Mouse (Mus musculus): ENCODE measurements around the gene Parp4. TPM values are rescaled to one million over a fixed set of nuclear protein-coding genes. Genes with fewer than 3 reads are reported as not detected.
A peak's percentile ranks its signal among the peaks of the same experiment; 100 is the strongest.

Parp4 gene
- polyA plus RNA-seq (2016; fragmentation: Nextera tagmentation; extraction: Ambion mirVana): 1.7 and 2.2 TPM in 2 replicates

DNA sequence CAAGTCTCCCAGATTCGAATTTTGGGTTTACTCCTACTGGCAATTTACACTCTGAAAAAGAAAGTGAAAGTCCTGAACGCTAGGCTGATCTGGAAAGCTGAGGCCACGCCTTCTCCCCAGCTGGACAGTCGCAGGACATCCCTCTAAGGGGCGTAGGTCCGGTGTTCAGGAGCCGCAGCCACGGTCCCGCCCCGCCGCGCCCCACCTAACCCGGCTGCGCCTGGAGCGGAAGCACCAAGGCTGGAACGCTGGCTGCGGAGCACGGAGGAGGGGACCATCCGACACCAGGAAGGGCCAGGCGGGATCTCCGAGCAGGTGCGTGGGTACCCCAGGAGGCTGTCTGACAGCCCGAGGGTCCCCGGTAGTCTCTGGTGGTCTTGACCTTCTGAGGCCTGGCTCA lies at the start of gene Parp4, which contains the start of gene Cenpj:
Gene Parp4, plus strand, starts transcription at position 204 of the 400 bp plus-strand sequence.
Gene Cenpj, minus strand, starts transcription at position 10 of the 400 bp plus-strand sequence.
- ATAC-seq (ENCODE audit: low FRiP score): no peak
- Histone ChIP-seq H3K36me3 (no peaks in the 10 kb centered on the region), H3K9ac (peak within 1 kb of the TSS; percentile 61), H3K27ac (no peak within 1 kb of the TSS), H3K4me1 (peaks cover 14% of the 10 kb centered on the region), H3K27me3 (0 out of 2 replicates have a peak, but pooled peaks cover 2% of the 10 kb centered on the region), H3K4me3 (peak within 1 kb of the TSS; percentile 45), H3K4me2 (replicated peaks) (peak within 1 kb of the TSS; percentile 76), H3K9me3 (replicated peaks) (no peaks in the 10 kb centered on the region)
- WGBS: 1% methylated on average over 24 of the region's 24 CpGs

DNA sequence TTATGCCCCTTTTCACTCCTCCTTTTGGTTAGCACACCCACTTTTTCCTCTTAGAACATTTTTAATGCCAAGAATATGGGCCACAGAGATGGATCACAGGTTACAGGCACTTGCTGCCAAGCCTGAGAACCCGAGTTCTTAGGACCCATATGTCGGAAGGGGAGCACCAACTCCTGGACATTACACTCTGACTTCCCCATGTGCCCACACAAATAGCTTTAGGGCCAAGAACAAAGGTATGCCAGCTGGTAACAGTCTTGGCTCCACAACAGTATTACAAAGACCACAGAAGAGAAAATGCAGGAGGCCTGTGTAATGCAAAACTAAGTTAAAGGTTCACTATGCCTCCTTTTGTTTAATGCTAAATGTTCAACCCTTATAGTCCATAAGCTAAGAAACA lies 44.6 kb upstream of the Parp4 start:
- H3K36me3 ChIP-seq: peaks cover 27% of the 10 kb centered on the region
- H3K4me1 ChIP-seq: no peaks in the 10 kb centered on the region
- no peak overlapping the region for H3K27ac ChIP-seq
- H3K4me3 ChIP-seq: no peak overlapping the region
- no peak overlapping the region for H3K4me2 ChIP-seq (replicated peaks)
- H3K9me3 ChIP-seq (replicated peaks): no peaks in the 10 kb centered on the region
- H3K27me3 ChIP-seq: no peaks in the 10 kb centered on the region
- no peak for ATAC-seq (ENCODE audit: low FRiP score)
- H3K9ac ChIP-seq: no peak overlapping the region
- WGBS: 82% methylated on average over 2 of the region's 2 CpGs

DNA sequence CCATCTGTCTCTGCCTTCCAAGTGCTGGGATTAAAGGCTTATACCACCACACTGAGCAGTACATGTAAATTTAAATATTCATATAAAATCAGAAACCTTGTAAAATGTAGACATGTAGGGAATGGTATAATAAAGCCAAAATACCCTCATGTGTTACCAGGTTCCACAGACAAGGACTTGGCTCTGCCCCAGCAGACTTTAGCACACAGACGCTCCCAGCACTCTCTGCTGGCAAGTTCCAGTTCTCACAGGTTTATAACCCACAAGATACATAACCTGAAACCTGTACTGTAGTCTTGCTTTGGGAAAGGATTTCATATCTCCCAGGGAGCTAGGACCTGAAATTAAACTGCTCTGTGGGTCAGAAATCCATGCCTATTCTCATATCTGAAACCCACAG lies 30.5 kb upstream of the Parp4 start:
- no peak overlapping the region for H3K9ac ChIP-seq
- 94% methylated on average over 1 of the region's 1 CpGs for WGBS
- ATAC-seq (ENCODE audit: low FRiP score): no peak
- no peaks in the 10 kb centered on the region for H3K4me1 ChIP-seq
- H3K27ac ChIP-seq: no peak overlapping the region
- H3K4me3 ChIP-seq: no peak overlapping the region
- no peaks in the 10 kb centered on the region for H3K27me3 ChIP-seq
- no peaks in the 10 kb centered on the region for H3K9me3 ChIP-seq (replicated peaks)
- H3K4me2 ChIP-seq (replicated peaks): no peak overlapping the region
- 0 out of 2 replicates have a peak, but pooled peaks cover 6% of the 10 kb centered on the region for H3K36me3 ChIP-seq

DNA sequence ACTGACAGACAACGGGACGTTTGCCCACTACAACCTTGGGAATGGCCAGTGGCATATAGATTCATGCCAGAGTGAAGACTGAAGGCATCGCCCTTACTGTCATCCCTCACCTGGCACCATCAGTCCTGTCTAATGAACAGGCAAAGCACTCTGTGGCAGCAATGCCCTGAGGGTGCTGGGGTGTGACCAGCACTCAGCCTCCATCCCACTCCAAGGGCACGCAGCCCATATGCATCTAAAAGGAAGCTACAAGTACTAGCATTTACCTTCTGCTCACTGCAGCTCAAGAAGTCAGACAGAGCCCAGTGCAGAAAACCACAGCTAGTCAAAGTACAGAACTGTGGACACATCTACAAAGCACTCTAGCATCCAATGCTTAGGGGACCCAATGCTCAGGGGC lies 29.9 kb upstream of the Parp4 start:
- 95% methylated on average over 4 of the region's 4 CpGs for WGBS
- Histone ChIP-seq H3K9me3 (replicated peaks) (no peaks in the 10 kb centered on the region), H3K27ac (no peak overlapping the region), H3K4me2 (replicated peaks) (no peak overlapping the region), H3K27me3 (no peaks in the 10 kb centered on the region), H3K4me1 (no peaks in the 10 kb centered on the region), H3K36me3 (0 out of 2 replicates have a peak, but pooled peaks cover 6% of the 10 kb centered on the region), H3K9ac (no peak overlapping the region), H3K4me3 (no peak overlapping the region)
- ATAC-seq (ENCODE audit: low FRiP score): no peak

DNA sequence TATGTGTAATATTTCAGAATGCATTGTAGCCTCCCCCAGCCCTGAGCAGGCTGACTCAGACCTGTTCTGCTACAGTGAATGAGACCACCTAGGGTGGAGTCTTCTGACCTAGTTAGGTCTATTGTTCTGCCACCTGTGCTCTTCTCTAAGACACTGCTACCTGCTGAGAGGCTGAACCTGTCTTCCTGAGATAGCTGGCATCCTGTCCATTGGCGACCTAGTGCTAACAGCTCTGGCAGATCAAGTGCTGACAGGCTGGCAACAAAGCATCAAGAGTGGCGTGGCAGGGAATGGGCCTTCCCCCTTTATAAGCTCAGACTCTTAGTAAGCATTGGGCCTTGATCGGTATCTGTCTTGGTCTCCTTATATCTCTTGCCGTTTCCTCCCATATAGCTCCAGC lies 24.5 kb upstream of the Parp4 start:
- Histone ChIP-seq H3K27ac (no peak overlapping the region), H3K9me3 (replicated peaks) (no peaks in the 10 kb centered on the region), H3K4me1 (no peaks in the 10 kb centered on the region), H3K4me2 (replicated peaks) (no peak overlapping the region), H3K4me3 (no peak overlapping the region), H3K9ac (no peak overlapping the region), H3K27me3 (no peaks in the 10 kb centered on the region), H3K36me3 (peaks cover 27% of the 10 kb centered on the region)
- 91% methylated on average over 4 of the region's 4 CpGs for WGBS
- no peak for ATAC-seq (ENCODE audit: low FRiP score)

DNA sequence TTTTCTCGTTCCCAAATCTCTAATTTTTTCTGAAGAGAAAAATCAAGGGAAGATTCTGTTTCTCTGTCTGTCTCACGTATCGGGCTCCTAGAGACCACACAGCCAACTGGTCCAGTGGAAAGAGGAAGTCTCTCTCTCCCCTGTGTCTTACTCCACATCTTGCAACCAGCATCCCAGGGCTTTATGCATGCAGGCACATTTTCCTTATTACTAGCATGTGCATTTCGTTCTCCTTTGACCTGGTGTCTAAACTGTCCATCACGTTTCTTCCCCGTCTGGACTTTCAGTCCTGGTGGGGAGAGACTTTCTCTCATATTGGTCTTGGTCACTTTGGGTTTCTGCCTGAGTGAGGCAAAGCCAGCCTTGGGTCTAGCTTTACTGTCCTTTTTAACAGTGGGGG lies 22.5 kb upstream of the Parp4 start:
- no peak overlapping the region for H3K27ac ChIP-seq
- WGBS: 92% methylated on average over 6 of the region's 6 CpGs
- H3K4me3 ChIP-seq: no peak overlapping the region
- no peak for ATAC-seq (ENCODE audit: low FRiP score)
- no peaks in the 10 kb centered on the region for H3K4me1 ChIP-seq
- H3K4me2 ChIP-seq (replicated peaks): no peak overlapping the region
- H3K36me3 ChIP-seq: peaks cover 34% of the 10 kb centered on the region
- H3K9ac ChIP-seq: no peak overlapping the region
- H3K27me3 ChIP-seq: no peaks in the 10 kb centered on the region
- H3K9me3 ChIP-seq (replicated peaks): no peaks in the 10 kb centered on the region

DNA sequence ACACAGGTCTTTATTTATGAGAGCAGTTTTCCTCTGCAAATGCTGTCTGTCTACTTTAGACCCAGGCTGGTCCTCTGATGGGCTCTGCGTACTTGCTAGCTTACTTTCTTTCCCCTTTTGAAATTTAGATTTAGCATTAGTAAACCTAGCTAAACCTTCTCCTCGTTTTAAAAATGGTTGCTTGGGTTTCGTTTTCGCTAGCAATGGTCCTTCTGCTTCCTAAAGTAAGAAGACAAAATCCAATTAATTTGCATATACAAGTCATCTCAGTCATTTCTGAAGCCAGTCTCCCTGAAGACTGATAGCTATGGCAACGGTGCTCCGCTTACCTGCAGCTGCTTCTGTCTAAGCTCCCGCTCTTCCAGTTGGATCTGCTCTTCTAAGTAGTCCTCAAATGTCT lies 22.1 kb upstream of the Parp4 start:
- H3K4me2 ChIP-seq (replicated peaks): no peak overlapping the region
- no peak overlapping the region for H3K27ac ChIP-seq
- 94% methylated on average over 7 of the region's 7 CpGs for WGBS
- H3K27me3 ChIP-seq: no peaks in the 10 kb centered on the region
- no peaks in the 10 kb centered on the region for H3K9me3 ChIP-seq (replicated peaks)
- no peak overlapping the region for H3K4me3 ChIP-seq
- ATAC-seq (ENCODE audit: low FRiP score): no peak
- no peaks in the 10 kb centered on the region for H3K4me1 ChIP-seq
- peaks cover 38% of the 10 kb centered on the region for H3K36me3 ChIP-seq
- H3K9ac ChIP-seq: no peak overlapping the region

DNA sequence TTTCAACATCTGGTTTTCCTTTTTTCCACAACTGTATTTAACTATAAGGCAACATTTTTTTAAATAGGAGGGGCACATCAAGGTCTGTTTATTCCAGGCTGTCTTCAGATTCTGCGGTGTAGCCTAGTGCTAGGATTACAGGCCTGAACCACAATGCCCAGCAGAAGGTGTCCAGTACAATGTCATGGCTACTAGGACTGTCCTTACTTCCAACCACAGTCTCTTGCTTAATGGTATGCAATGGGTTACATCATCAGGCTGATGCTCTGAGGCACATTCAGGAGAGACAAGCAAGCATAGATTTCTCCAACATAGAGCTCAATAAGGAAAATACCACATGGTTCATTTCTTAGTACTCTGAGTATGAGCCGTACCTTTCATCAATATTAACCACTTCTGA lies 20.7 kb upstream of the Parp4 start:
- H3K9ac ChIP-seq: no peak overlapping the region
- no peak overlapping the region for H3K4me3 ChIP-seq
- H3K4me2 ChIP-seq (replicated peaks): no peak overlapping the region
- no peak for ATAC-seq (ENCODE audit: low FRiP score)
- 100% methylated on average over 2 of the region's 2 CpGs for WGBS
- no peak overlapping the region for H3K27ac ChIP-seq
- peaks cover 43% of the 10 kb centered on the region for H3K36me3 ChIP-seq
- no peaks in the 10 kb centered on the region for H3K9me3 ChIP-seq (replicated peaks)
- no peaks in the 10 kb centered on the region for H3K27me3 ChIP-seq
- H3K4me1 ChIP-seq: no peaks in the 10 kb centered on the region

DNA sequence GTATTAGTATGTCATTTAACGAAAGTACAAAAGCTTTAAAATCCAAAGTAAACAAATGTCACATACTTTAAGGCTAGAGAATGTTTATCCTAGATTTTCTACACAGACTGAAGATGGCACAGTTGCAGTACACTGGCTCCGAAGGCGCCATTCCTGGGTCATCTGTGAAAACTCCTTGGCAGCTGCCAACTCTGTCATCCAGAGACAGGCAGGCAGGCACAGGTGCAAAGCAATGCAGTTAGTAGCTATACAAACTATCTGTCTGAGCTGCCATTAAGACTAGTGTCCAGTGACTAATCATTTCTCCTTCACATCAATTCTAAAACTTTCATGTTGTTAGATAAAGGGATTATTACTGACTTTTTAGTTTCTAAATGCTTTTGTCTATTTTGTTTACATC lies 16.3 kb upstream of the Parp4 start:
- no peak overlapping the region for H3K4me2 ChIP-seq (replicated peaks)
- H3K4me3 ChIP-seq: no peak overlapping the region
- peaks cover 31% of the 10 kb centered on the region for H3K36me3 ChIP-seq
- 95% methylated on average over 3 of the region's 3 CpGs for WGBS
- ATAC-seq (ENCODE audit: low FRiP score): no peak
- no peaks in the 10 kb centered on the region for H3K9me3 ChIP-seq (replicated peaks)
- no peak overlapping the region for H3K27ac ChIP-seq
- no peaks in the 10 kb centered on the region for H3K4me1 ChIP-seq
- H3K27me3 ChIP-seq: no peaks in the 10 kb centered on the region
- no peak overlapping the region for H3K9ac ChIP-seq

DNA sequence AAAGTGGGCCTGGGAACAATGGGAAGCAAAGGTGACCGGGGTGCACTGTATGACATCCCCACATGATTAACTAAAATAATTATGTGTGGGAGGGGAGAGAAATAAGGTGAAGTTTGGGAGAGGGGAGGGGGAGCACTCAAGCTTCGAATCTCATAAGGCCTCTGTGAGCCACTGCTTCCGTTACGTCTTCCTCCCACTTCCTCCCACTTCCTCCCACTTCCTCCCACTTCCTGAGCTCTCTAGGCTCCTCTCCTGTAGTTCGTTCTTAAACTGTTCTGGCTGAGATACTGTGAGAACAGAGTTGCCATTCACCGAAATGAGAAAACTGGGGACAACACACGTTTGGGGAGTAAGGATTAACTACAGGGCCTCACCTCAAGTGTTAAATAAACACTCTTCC lies 7.9 kb upstream of the Parp4 start:
- 85% methylated on average over 7 of the region's 7 CpGs for WGBS
- H3K9ac ChIP-seq: no peak overlapping the region
- ATAC-seq (ENCODE audit: low FRiP score): no peak
- H3K4me3 ChIP-seq: no peak overlapping the region
- no peaks in the 10 kb centered on the region for H3K9me3 ChIP-seq (replicated peaks)
- peaks cover 8% of the 10 kb centered on the region for H3K4me1 ChIP-seq
- peaks cover 11% of the 10 kb centered on the region for H3K36me3 ChIP-seq
- no peak overlapping the region for H3K4me2 ChIP-seq (replicated peaks)
- H3K27me3 ChIP-seq: no peaks in the 10 kb centered on the region
- no peak overlapping the region for H3K27ac ChIP-seq

DNA sequence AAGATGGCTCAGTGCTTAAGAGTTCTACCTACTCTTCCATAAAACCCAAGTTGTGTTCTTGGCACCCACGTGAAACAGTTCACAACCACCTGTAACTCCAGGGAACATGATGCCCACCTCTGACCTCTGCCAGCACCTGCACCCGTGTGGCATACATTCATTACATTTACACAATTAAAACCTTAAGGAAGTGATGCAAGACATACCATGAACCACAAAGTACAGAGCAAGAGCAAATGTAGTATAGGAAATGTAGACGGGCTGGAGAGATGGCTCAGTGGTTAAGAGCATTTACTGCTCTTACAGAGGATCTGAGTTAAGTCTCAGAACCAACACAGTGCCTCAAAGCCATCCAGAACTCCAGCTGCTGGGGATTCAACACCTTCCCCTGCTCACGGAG lies 6.4 kb upstream of the Parp4 start:
- no peak for ATAC-seq (ENCODE audit: low FRiP score)
- Histone ChIP-seq H3K9me3 (replicated peaks) (no peaks in the 10 kb centered on the region), H3K27ac (no peak overlapping the region), H3K4me2 (replicated peaks) (no peak overlapping the region), H3K36me3 (peaks cover under 1% of the 10 kb centered on the region; the same call in 1 of the 2 replicates), H3K4me1 (peaks cover 9% of the 10 kb centered on the region), H3K4me3 (no peak overlapping the region), H3K9ac (no peak overlapping the region), H3K27me3 (no peaks in the 10 kb centered on the region)
- WGBS: 89% methylated on average over 4 of the region's 4 CpGs

DNA sequence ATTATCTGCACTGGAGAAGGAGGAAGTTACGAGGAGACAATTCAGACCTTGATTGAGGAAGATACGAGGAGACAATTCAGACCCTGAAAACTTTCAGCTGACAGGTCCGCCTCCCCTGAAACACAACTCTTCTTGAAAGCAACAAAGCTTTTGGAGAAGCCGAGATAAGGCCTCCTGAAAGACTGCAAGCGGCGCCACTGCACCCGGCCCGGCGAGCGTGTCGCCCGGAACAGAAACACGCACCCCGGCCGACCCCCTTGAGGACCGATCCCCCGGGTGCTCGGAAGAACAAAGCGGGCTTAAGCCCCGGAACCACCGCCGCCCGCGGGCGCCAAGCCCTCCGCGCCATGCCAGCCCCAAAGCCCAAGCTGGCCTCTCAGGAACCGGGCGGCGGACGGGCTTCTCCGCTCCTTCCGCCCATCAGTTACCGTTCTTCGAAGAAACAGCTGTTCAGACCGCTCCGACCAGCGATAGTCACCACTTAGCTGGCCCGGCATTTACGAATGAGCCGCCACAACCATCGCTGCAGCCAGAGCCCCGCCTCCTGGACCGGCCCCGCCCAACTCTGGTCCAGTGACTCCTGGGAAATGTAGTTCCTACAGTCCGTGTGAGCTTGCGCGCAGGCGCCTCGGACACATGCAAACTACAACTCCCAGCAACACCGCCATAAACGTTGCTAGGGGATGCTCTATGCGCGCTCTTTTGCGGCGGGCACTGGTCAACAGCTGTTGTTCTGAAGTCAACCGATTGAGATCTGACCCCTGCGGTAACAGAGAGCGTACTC lies 3.9 kb upstream of the Parp4 start:
- Histone ChIP-seq H3K9ac (peak overlapping the region; percentile 59), H3K9me3 (replicated peaks) (no peaks in the 10 kb centered on the region), H3K4me2 (replicated peaks) (peak overlapping the region; percentile 63), H3K4me1 (peaks cover 17% of the 10 kb centered on the region), H3K36me3 (no peaks in the 10 kb centered on the region), H3K27me3 (0 out of 2 replicates have a peak, but pooled peaks cover 2% of the 10 kb centered on the region), H3K27ac (peak overlapping the region; percentile 64), H3K4me3 (peak overlapping the region; percentile 54)
- under 1% methylated on average over 59 of the region's 59 CpGs for WGBS
- ATAC-seq (ENCODE audit: low FRiP score): peak; percentile 99

DNA sequence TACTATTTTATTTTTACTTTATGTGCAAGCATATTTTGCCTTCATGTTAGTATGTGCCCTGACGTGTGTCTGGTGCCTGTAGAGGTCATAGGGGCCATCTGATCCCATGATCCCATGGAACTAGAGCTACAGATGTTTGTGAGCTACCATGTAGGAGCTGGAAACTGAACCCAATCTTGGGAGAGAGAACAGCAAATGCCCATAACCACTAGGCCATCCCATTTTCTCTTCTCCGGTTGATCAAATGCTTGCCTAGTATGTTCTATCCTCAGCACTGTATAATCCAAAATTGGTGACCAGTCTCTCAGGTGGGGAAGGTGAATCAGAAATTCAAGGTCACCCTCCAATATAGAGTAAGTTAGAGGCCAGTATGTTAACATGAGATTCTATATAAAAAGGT lies 2.9 kb upstream of the Parp4 start:
- no peaks in the 10 kb centered on the region for H3K9me3 ChIP-seq (replicated peaks)
- H3K27ac ChIP-seq: no peak overlapping the region
- 0 out of 2 replicates have a peak, but pooled peaks cover 2% of the 10 kb centered on the region for H3K27me3 ChIP-seq
- 82% methylated on average over 2 of the region's 2 CpGs for WGBS
- peak overlapping the region; percentile 63 for H3K4me2 ChIP-seq (replicated peaks)
- H3K9ac ChIP-seq: no peak overlapping the region
- peaks cover 17% of the 10 kb centered on the region for H3K4me1 ChIP-seq
- no peaks in the 10 kb centered on the region for H3K36me3 ChIP-seq
- peak overlapping the region; percentile 54; the same call in 1 of the 2 replicates for H3K4me3 ChIP-seq
- no peak for ATAC-seq (ENCODE audit: low FRiP score)
